Mouse (Mus musculus) lung, postnatal 36 days (tissue): ENCODE measurements at regions not wholly inside any gene's neighbourhood (a gene's known extent, or its start where the extent isn't known, plus 50 kb on each side); places are given as distances from the start of the nearest gene placed in this dataset.

ENCODE experiments used
- DNase-seq: peaks from one replicate; pipeline ENCODE4 v3.0.0; 2022; ENCODE audit warnings: mixed read lengths

GRCm38 (mm10) chr2:179386871-179387270, 55.4 kb upstream of the Cdh4 start:
- DNase-seq = no peak

- DNase-seq = no peak
Measured at GRCm38 (mm10) chr2:179390486-179390885, 51.7 kb upstream of the Cdh4 start.

- no peak for DNase-seq
Measured at GRCm38 (mm10) chr2:179390924-179391461, 51.2 kb upstream of the Cdh4 start.
